9 mouse cellular contexts compared by ENCODE assay signal in the genomic region with DNA sequence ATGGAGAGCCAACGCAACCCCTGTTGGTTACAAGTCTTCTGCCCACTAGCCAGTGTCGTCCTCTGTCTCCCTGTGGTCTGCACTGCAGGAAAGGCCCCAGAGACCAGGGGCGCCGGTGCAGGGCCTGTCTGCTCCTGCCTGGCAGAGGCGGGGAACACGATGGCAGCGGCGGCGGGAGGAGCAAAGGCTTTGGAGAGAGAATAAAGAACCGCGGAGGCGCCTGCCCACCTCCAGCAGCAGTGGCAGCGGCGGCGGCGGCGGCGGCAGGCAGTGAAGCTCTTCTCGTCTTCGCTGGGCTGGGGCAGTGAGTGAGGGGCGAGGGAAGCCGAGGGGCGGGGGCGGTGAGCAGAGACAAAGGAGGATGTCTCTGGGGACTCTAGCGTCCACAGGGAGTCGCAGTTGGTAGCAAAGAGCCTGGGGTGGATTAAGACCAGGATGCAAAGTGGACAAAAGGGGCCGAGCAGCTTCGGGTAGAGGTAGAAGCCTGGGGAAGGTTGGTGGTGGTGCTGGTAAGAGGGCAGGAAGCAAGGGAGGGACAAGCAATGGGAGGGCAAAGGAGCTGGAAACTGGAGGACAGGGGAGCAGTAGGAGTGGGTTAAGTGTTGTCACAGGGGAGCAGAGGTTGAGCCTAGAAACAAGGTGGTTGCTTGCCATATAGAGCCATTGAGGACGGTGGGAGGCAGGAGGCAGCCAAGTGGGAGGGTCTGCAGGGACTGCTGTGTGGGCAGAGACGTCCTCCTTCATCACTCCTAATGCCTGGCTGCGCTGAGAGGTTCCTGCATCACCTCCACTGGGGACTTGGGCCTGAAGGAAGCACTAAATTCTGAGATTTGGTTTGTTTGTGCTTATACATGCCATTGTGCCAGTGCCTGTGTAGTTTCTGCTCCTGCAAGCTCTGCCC. TPM values are rescaled to one million over a fixed set of nuclear protein-coding genes. Genes with fewer than 3 reads are reported as not detected.
DNase-seq lines count a peak whose midpoint lies in the region; ATAC-seq and TF ChIP-seq lines count a peak whose summit lies in the region.
"Had no signal": no experiment of that assay in that cellular context is flagged by ENCODE, and none has a peak within 500 bp of the region (broad histone marks: within the 10 kb centered on the region; RNA-seq: fewer than 3 reads in every experiment).

No protein-coding gene starts in this region.

- no peaks in the 10 kb centered on the region for H3K27me3 ChIP-seq in ES-Bruce4 (ENCODE audit: control insufficient read depth, insufficient read depth, low read length, poor library complexity, severe bottlenecking)
- no peaks in the 10 kb centered on the region for H3K27me3 ChIP-seq in forebrain, embryonic 10.5 days (ENCODE audit: poor library complexity, severe bottlenecking)
- no peaks in the 10 kb centered on the region for H3K27me3 ChIP-seq in stomach, embryonic 15.5 days (replicated peaks)
- H3K27me3 ChIP-seq: CH12.LX had no signal

- ATAC-seq in cerebellum, adult (ENCODE audit: insufficient number of reproducible peaks, low FRiP score, low TSS enrichment) = no peak
- ATAC-seq in megakaryocyte-erythroid progenitor cell, adult 5-6 weeks (replicated peaks; ENCODE audit: low FRiP score, low TSS enrichment, poor library complexity, severe bottlenecking) = peak; percentile 50
- ATAC-seq in stomach, embryonic 15.5 days (ENCODE audit: insufficient read depth, low FRiP score, low read depth) = no peak

- TF ChIP-seq POLR2A in ES-Bruce4 (IDR thresholded peaks at IDR 0.05; ENCODE audit: insufficient read depth, low read length) = no peak

- 4% methylated on average over 31 of the region's 31 CpGs for WGBS in forebrain, embryonic 10.5 days
- WGBS in stomach, embryonic 15.5 days = 27% methylated on average over 31 of the region's 31 CpGs

- H3K4me2 ChIP-seq in stomach, embryonic 15.5 days = peak overlapping the region; percentile 33

- no peak for TF ChIP-seq EP300 in ES-Bruce4 (IDR thresholded peaks at IDR 0.05; ENCODE audit: insufficient read depth, low read depth, low read length)

- peak overlapping the region; percentile 16; the same call in 1 of the 2 replicates for H3K9ac ChIP-seq in ES-Bruce4 (ENCODE audit: low read depth, poor library complexity, severe bottlenecking)
- 0 out of 2 replicates have a peak overlapping the region, but pooled peaks have one; percentile 17 for H3K9ac ChIP-seq in stomach, embryonic 15.5 days

- 0 out of 2 replicates have a peak overlapping the region, but pooled peaks have one; percentile 15 for H3K4me3 ChIP-seq in ES-Bruce4 (ENCODE audit: low read depth, low read length)
- H3K4me3 ChIP-seq in forebrain, embryonic 10.5 days = peak overlapping the region; percentile 52
- 0 out of 2 replicates have a peak overlapping the region, but pooled peaks have one; percentile 3 for H3K4me3 ChIP-seq in stomach, embryonic 15.5 days (replicated peaks)

- H3K9me3 ChIP-seq in ES-Bruce4 (replicated peaks; ENCODE audit: control insufficient read depth, insufficient read depth, low read length, poor library complexity, severe bottlenecking) = peaks cover 24% of the 10 kb centered on the region
- no peaks in the 10 kb centered on the region for H3K9me3 ChIP-seq in forebrain, embryonic 10.5 days
- no peaks in the 10 kb centered on the region for H3K9me3 ChIP-seq in stomach, embryonic 15.5 days

- H3K27ac ChIP-seq in ES-Bruce4 (ENCODE audit: insufficient read depth, low read length) = no peak overlapping the region
- H3K27ac ChIP-seq in forebrain, embryonic 10.5 days = peak overlapping the region; percentile 89
- H3K27ac ChIP-seq in stomach, embryonic 15.5 days = no peak overlapping the region

- H3K36me3 ChIP-seq in ES-Bruce4 (ENCODE audit: control insufficient read depth, insufficient read depth, low read length, poor library complexity, severe bottlenecking) = peaks cover 24% of the 10 kb centered on the region
- H3K36me3 ChIP-seq in forebrain, embryonic 10.5 days (replicated peaks) = peaks cover 82% of the 10 kb centered on the region
- peaks cover 14% of the 10 kb centered on the region for H3K36me3 ChIP-seq in stomach, embryonic 15.5 days

- peaks cover 29% of the 10 kb centered on the region for H3K4me1 ChIP-seq in ES-Bruce4 (ENCODE audit: control insufficient read depth, insufficient read depth, low read length)
- peaks cover 79% of the 10 kb centered on the region for H3K4me1 ChIP-seq in forebrain, embryonic 10.5 days
- peaks cover 25% of the 10 kb centered on the region for H3K4me1 ChIP-seq in stomach, embryonic 15.5 days

- no peak for TF ChIP-seq CTCF in ES-Bruce4 (IDR thresholded peaks at IDR 0.05; ENCODE audit: low read depth, low read length)

- DNase-seq in cerebellum, postnatal 25 days = peak; percentile 52 to 63
- peak; percentile 74 for DNase-seq in forebrain, embryonic 10.5 days (ENCODE audit: extremely low spot score, low spot score)
- DNase-seq in layer of hippocampus, adult 9-11 months = peak; percentile 32
- DNase-seq in gastrocnemius, postnatal 10 days = no peak

RNA-seq across cellular contexts. Expression of a gene that starts 11.1 kb away (rescaled TPM):
- 156 and 159 TPM in 2 replicates for polyA plus RNA-seq in ES-Bruce4 (2011; ENCODE audit: insufficient read depth, insufficient read length, low read depth, missing spikeins)
- 58.3 and 62.0 TPM in 2 replicates for polyA plus RNA-seq in forebrain, embryonic 10.5 days (2016; fragmentation: Nextera tagmentation; extraction: Ambion mirVana)
- total RNA-seq in megakaryocyte-erythroid progenitor cell, adult 5-6 weeks (2014; fragmentation: Nextera tagmentation) = 7.8 and 8.9 TPM in 2 replicates
- total RNA-seq in megakaryocyte-erythroid progenitor cell, adult 5-6 weeks (2017) = 3.3 TPM in 2 replicates
- 61.7 and 67.8 TPM in 2 replicates for polyA plus RNA-seq in stomach, embryonic 15.5 days (2015; fragmentation: Nextera tagmentation; extraction: Ambion mirVana)
- 10 to 100 TPM; 31.4 to 40.8 TPM for total RNA-seq in gastrocnemius, postnatal 10 days (2021)

RNA-seq across cellular contexts. Expression of a gene that starts 14.4 kb away (rescaled TPM):
- polyA plus RNA-seq in ES-Bruce4 (2011; ENCODE audit: insufficient read depth, insufficient read length, low read depth, missing spikeins) = 8.4 and 10.7 TPM in 2 replicates
- 0.38 and 0.43 TPM in 2 replicates for polyA plus RNA-seq in forebrain, embryonic 10.5 days (2016; fragmentation: Nextera tagmentation; extraction: Ambion mirVana)
- 0.66 and 3.4 TPM in 2 replicates for total RNA-seq in megakaryocyte-erythroid progenitor cell, adult 5-6 weeks (2014; fragmentation: Nextera tagmentation)
- 3.2 and 5.6 TPM in 2 replicates for total RNA-seq in megakaryocyte-erythroid progenitor cell, adult 5-6 weeks (2017)
- polyA plus RNA-seq in stomach, embryonic 15.5 days (2015; fragmentation: Nextera tagmentation; extraction: Ambion mirVana) = 3.2 and 4.8 TPM in 2 replicates
- under 1 TPM in 1 of 2 experiments, not detected in 1; 0.33 TPM for total RNA-seq in gastrocnemius, postnatal 10 days (2021)

RNA-seq across cellular contexts. Expression of a gene that starts 16.9 kb away (rescaled TPM):
- polyA plus RNA-seq in ES-Bruce4 (2011; ENCODE audit: insufficient read depth, insufficient read length, low read depth, missing spikeins) = 0.54 and 0.59 TPM in 2 replicates
- polyA plus RNA-seq in forebrain, embryonic 10.5 days (2016; fragmentation: Nextera tagmentation; extraction: Ambion mirVana) = 3.9 and 4.4 TPM in 2 replicates
- total RNA-seq in megakaryocyte-erythroid progenitor cell, adult 5-6 weeks (2014; fragmentation: Nextera tagmentation) = 0.55 TPM in 1 of 2 replicates, not detected in the other
- total RNA-seq in megakaryocyte-erythroid progenitor cell, adult 5-6 weeks (2017) = 0.38 and 1.2 TPM in 2 replicates
- polyA plus RNA-seq in stomach, embryonic 15.5 days (2015; fragmentation: Nextera tagmentation; extraction: Ambion mirVana) = 3.0 TPM in 2 replicates
- total RNA-seq in gastrocnemius, postnatal 10 days (2021) = 1 to 10 TPM; 2.7 to 3.2 TPM

RNA-seq across cellular contexts. Expression of a gene that starts 29.5 kb away (rescaled TPM):
- polyA plus RNA-seq in ES-Bruce4 (2011; ENCODE audit: insufficient read depth, insufficient read length, low read depth, missing spikeins) = not detected in 2 replicates
- 1.1 TPM in 2 replicates for polyA plus RNA-seq in forebrain, embryonic 10.5 days (2016; fragmentation: Nextera tagmentation; extraction: Ambion mirVana)
- total RNA-seq in megakaryocyte-erythroid progenitor cell, adult 5-6 weeks (2014; fragmentation: Nextera tagmentation) = not detected in 2 replicates
- total RNA-seq in megakaryocyte-erythroid progenitor cell, adult 5-6 weeks (2017) = not detected in 2 replicates
- polyA plus RNA-seq in stomach, embryonic 15.5 days (2015; fragmentation: Nextera tagmentation; extraction: Ambion mirVana) = 0.61 and 0.99 TPM in 2 replicates
- 10 to 100 TPM; 41.4 to 50.3 TPM for total RNA-seq in gastrocnemius, postnatal 10 days (2021)

RNA-seq across cellular contexts. Expression of a gene that starts 48.5 kb away (rescaled TPM):
- polyA plus RNA-seq in ES-Bruce4 (2011; ENCODE audit: insufficient read depth, insufficient read length, low read depth, missing spikeins) = 19.1 and 21.2 TPM in 2 replicates
- 21.9 and 23.1 TPM in 2 replicates for polyA plus RNA-seq in forebrain, embryonic 10.5 days (2016; fragmentation: Nextera tagmentation; extraction: Ambion mirVana)
- total RNA-seq in megakaryocyte-erythroid progenitor cell, adult 5-6 weeks (2014; fragmentation: Nextera tagmentation) = 16.9 and 31.4 TPM in 2 replicates
- total RNA-seq in megakaryocyte-erythroid progenitor cell, adult 5-6 weeks (2017) = 8.7 and 11.7 TPM in 2 replicates
- 20.0 and 22.1 TPM in 2 replicates for polyA plus RNA-seq in stomach, embryonic 15.5 days (2015; fragmentation: Nextera tagmentation; extraction: Ambion mirVana)
- total RNA-seq in gastrocnemius, postnatal 10 days (2021) = 1 to 10 TPM; 6.5 to 8.7 TPM
